Mouse (Mus musculus): ENCODE measurements around the gene Afap1.

Afap1 gene

GRCm38 (mm10) chr5:35973800-35974199 lies 80.7 kb downstream of the Afap1 start:
- DNase-seq (ENCODE audit: low read depth, low spot score), result peak; percentile 12

GRCm38 (mm10) chr5:35974265-35974664 lies 81.1 kb downstream of the Afap1 start:
- no peak for DNase-seq (ENCODE audit: low read depth, low spot score)

GRCm38 (mm10) chr5:35975681-35976080 lies 82.6 kb downstream of the Afap1 start:
- DNase-seq (ENCODE audit: low read depth, low spot score), result peak; percentile 58

- no peak for DNase-seq (ENCODE audit: low read depth, low spot score)
Observed at GRCm38 (mm10) chr5:35980542-35980941, 87.4 kb downstream of the Afap1 start.

GRCm38 (mm10) chr5:35981341-35981740 lies 88.2 kb downstream of the Afap1 start:
- DNase-seq (ENCODE audit: low read depth, low spot score), result no peak

GRCm38 (mm10) chr5:35981976-35982375 lies 88.9 kb downstream of the Afap1 start:
- peak; percentile 73 for DNase-seq (ENCODE audit: low read depth, low spot score)

- DNase-seq (ENCODE audit: low read depth, low spot score), result no peak
Observed at GRCm38 (mm10) chr5:35985611-35986010, 92.5 kb downstream of the Afap1 start.

- peak; percentile 74 for DNase-seq (ENCODE audit: low read depth, low spot score)
Observed at GRCm38 (mm10) chr5:35988085-35988484, 95.0 kb downstream of the Afap1 start.

GRCm38 (mm10) chr5:35989506-35989905 lies 96.4 kb downstream of the Afap1 start:
- DNase-seq (ENCODE audit: low read depth, low spot score), result peak; percentile 55

GRCm38 (mm10) chr5:35989986-35990735 lies 97.0 kb downstream of the Afap1 start:
- peak; percentile 78 for DNase-seq (ENCODE audit: low read depth, low spot score)

- no peak for DNase-seq (ENCODE audit: low read depth, low spot score)
Observed at GRCm38 (mm10) chr5:36003797-36004196, 110.7 kb downstream of the Afap1 start.

GRCm38 (mm10) chr5:36006106-36006505 lies 113.0 kb downstream of the Afap1 start:
- no peak for DNase-seq (ENCODE audit: low read depth, low spot score)

GRCm38 (mm10) chr5:36006586-36006985 lies 113.5 kb downstream of the Afap1 start:
- DNase-seq (ENCODE audit: low read depth, low spot score), result no peak

GRCm38 (mm10) chr5:36007649-36008048 lies 114.5 kb downstream of the Afap1 start:
- DNase-seq (ENCODE audit: low read depth, low spot score), result no peak

- DNase-seq (ENCODE audit: low read depth, low spot score), result no peak
Observed at GRCm38 (mm10) chr5:36009405-36009804, 116.3 kb downstream of the Afap1 start.

- peak; percentile 70 for DNase-seq (ENCODE audit: low read depth, low spot score)
Observed at GRCm38 (mm10) chr5:36018366-36018765, 125.2 kb downstream of the Afap1 start.

- DNase-seq (ENCODE audit: low read depth, low spot score), result no peak
Observed at GRCm38 (mm10) chr5:36021091-36021490, 128.0 kb downstream of the Afap1 start.

- DNase-seq (ENCODE audit: low read depth, low spot score), result no peak
Observed at GRCm38 (mm10) chr5:36022361-36022760, 129.2 kb downstream of the Afap1 start.

GRCm38 (mm10) chr5:36024003-36024685 lies 131.0 kb downstream of the Afap1 start:
- no peak for DNase-seq (ENCODE audit: low read depth, low spot score)

- no peak for DNase-seq (ENCODE audit: low read depth, low spot score)
Observed at GRCm38 (mm10) chr5:36025076-36025475, 132.0 kb downstream of the Afap1 start.

- peak; percentile 68 for DNase-seq (ENCODE audit: low read depth, low spot score)
Observed at GRCm38 (mm10) chr5:36033531-36034426, 140.7 kb downstream of the Afap1 start.

- no peak for DNase-seq (ENCODE audit: low read depth, low spot score)
Observed at GRCm38 (mm10) chr5:36039596-36039995, 146.5 kb downstream of the Afap1 start.

Measured in A20 (cell line).